Mouse (Mus musculus) limb, embryonic 14.5 days (tissue): Measurements from ENCODE around the gene Etv3. TPM values are rescaled to one million over a fixed set of nuclear protein-coding genes. Genes with fewer than 3 reads are reported as not detected.

Source experiments
- ATAC-seq: fragments of 200-750 bp; cut with Nextera tagmentation; 2 replicates; pipeline ENCODE4 v1.8.0; 2017; ENCODE audit warnings: low read depth, moderate number of reproducible peaks, moderate TSS enrichment; ENCODE audit not compliant: low FRiP score
- DNase-seq: peaks from one replicate; pipeline ENCODE4 v3.0.0-alpha.2; 2015; ENCODE audit warnings: low spot score
- H3K27ac ChIP-seq: fragments of 300-500 bp; sonication (generic); replicated peaks from 2 replicates; pipeline ENCODE4 v1.5.1; 2014; ENCODE audit warnings: low read depth, mild to moderate bottlenecking, low read length, moderate library complexity, mixed read lengths
- H3K27me3 ChIP-seq: fragments of 300-500 bp; sonication (generic); 2 replicates; pipeline ENCODE4 v1.6.1; 2014; ENCODE audit warnings: low read length, mixed read lengths; ENCODE audit not compliant: control insufficient read depth, insufficient read depth
- H3K36me3 ChIP-seq: fragments of 300-500 bp; sonication (generic); 2 replicates; pipeline ENCODE4 v1.6.1; 2014; ENCODE audit warnings: mild to moderate bottlenecking, low read length, moderate library complexity, mixed read lengths; ENCODE audit not compliant: control insufficient read depth, insufficient read depth
- H3K4me1 ChIP-seq: fragments of 300-500 bp; sonication (generic); 2 replicates; pipeline ENCODE4 v1.6.1; 2014; ENCODE audit warnings: antibody characterized with exemption, low read length, mixed read lengths; ENCODE audit not compliant: control insufficient read depth, insufficient read depth
- H3K4me2 ChIP-seq: fragments of 300-500 bp; sonication (generic); replicated peaks from 2 replicates; pipeline ENCODE4 v1.6.1; 2014; ENCODE audit warnings: low read depth, mild to moderate bottlenecking, low read length, moderate library complexity; ENCODE audit not compliant: severe bottlenecking
- H3K4me3 ChIP-seq: fragments of 300-500 bp; sonication (generic); replicated peaks from 2 replicates; pipeline ENCODE4 v1.5.1; 2014; ENCODE audit warnings: low read length
- H3K9ac ChIP-seq: fragments of 300-500 bp; sonication (generic); 2 replicates; pipeline ENCODE4 v1.6.1; 2014; ENCODE audit warnings: mild to moderate bottlenecking, low read depth, low read length, moderate library complexity; ENCODE audit not compliant: severe bottlenecking
- H3K9me3 ChIP-seq: fragments of 300-500 bp; sonication (generic); 2 replicates; pipeline ENCODE4 v1.6.1; 2016; ENCODE audit warnings: low read length; ENCODE audit not compliant: control insufficient read depth
- POLR2A ChIP-seq: fragments of 200-500 bp; IDR thresholded peaks from 2 replicates; pipeline ENCODE4 v1.8.0; 2012; ENCODE audit warnings: inconsistent platforms, mild to moderate bottlenecking, moderate library complexity, borderline replicate concordance; ENCODE audit not compliant: insufficient read depth, insufficient read length; ENCODE audit errors: extremely low read depth
- WGBS: fragments of 180-500 bp; shearing (Covaris S2); extraction: QIAGEN DNeasy Blood & Tissue Kit; methylation state at CpG from one replicate; pipeline ENCODE4 v1.1.7; 2014; 5-methylcytosine and 5-hydroxymethylcytosine counted together
- polyA plus RNA-seq, 2 experiments: library from polyadenylated mRNA; depleted of rRNA in 1 of 2; stranded (reverse) in 1 of 2; unstranded in 1 of 2; fragments of >200 nt; fragmentation: Nextera tagmentation in 1 of 2; extraction: Ambion mirVana in 1 of 2; gene quantifications; 2 replicates each; pipeline versions ENCODE4 v1.2.1 to v1.2.3; 2012 to 2014

The Etv3 gene
- polyA plus RNA-seq, 2 experiments: 17.1 to 18.7 TPM

- DNase-seq (no peak), ATAC-seq (no peak)
- Histone ChIP-seq H3K36me3 (no peaks in the 10 kb centered on the region), H3K9ac (no peak overlapping the region), H3K4me3 (no peak overlapping the region), H3K9me3 (no peaks in the 10 kb centered on the region), H3K4me2 (no peak overlapping the region), H3K27me3 (no peaks in the 10 kb centered on the region), H3K4me1 (no peaks in the 10 kb centered on the region), H3K27ac (no peak overlapping the region)
- WGBS: 66% methylated on average over 2 of the region's 2 CpGs
- TF ChIP-seq POLR2A: no peak
Observed at GRCm38 (mm10) chr3:87487911-87488310, 37.3 kb upstream of the Etv3 start.

GRCm38 (mm10) chr3:87498266-87498665 lies 26.9 kb upstream of the Etv3 start:
- H3K9ac ChIP-seq: no peak overlapping the region
- no peaks in the 10 kb centered on the region for H3K36me3 ChIP-seq
- H3K9me3 ChIP-seq: no peaks in the 10 kb centered on the region
- ATAC-seq (no peak), DNase-seq (no peak)
- no peak overlapping the region for H3K27ac ChIP-seq
- no peak overlapping the region for H3K4me3 ChIP-seq
- no peak overlapping the region for H3K4me2 ChIP-seq
- TF ChIP-seq POLR2A: no peak
- 86% methylated on average over 9 of the region's 9 CpGs for WGBS
- H3K27me3 ChIP-seq: no peaks in the 10 kb centered on the region
- 0 out of 2 replicates have a peak, but pooled peaks cover 2% of the 10 kb centered on the region for H3K4me1 ChIP-seq

DNA sequence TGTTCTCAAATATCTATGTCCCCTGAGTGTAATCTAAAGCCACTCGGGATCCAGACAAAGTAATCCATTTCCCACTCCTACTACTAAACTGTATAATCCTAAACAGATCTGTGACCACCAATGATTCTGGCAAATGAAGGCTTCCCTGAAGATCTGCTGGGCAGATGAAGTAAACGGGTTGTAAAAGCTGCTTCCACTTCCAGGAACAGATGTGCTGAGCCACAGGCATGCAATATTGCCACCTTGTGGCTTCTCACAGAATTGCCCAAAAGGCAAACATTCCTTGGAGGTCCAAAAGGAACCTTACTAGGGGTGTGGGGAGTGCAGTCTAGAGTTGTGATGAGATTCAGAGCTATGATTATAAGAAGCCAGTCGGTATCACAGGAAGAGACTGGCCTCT lies 26.1 kb upstream of the Etv3 start:
- peak; percentile 68 for ATAC-seq
- WGBS: 9% methylated on average over 3 of the region's 3 CpGs
- Histone ChIP-seq H3K4me1 (0 out of 2 replicates have a peak, but pooled peaks cover 1% of the 10 kb centered on the region), H3K4me2 (no peak overlapping the region), H3K9ac (no peak overlapping the region), H3K4me3 (no peak overlapping the region), H3K27ac (no peak overlapping the region), H3K27me3 (no peaks in the 10 kb centered on the region), H3K9me3 (no peaks in the 10 kb centered on the region), H3K36me3 (no peaks in the 10 kb centered on the region)
- TF ChIP-seq POLR2A: 0 out of 2 replicates have a peak, but pooled peaks have one; percentile 33
- peak; percentile 83 for DNase-seq

- H3K4me3 ChIP-seq: no peak overlapping the region
- H3K27me3 ChIP-seq: no peaks in the 10 kb centered on the region
- TF ChIP-seq POLR2A: no peak
- no peak for DNase-seq
- H3K27ac ChIP-seq: no peak overlapping the region
- H3K9ac ChIP-seq: no peak overlapping the region
- no peak overlapping the region for H3K4me2 ChIP-seq
- ATAC-seq: no peak
- no peaks in the 10 kb centered on the region for H3K9me3 ChIP-seq
- H3K4me1 ChIP-seq: no peaks in the 10 kb centered on the region
- H3K36me3 ChIP-seq: no peaks in the 10 kb centered on the region
- WGBS: 72% methylated on average over 24 of the region's 24 CpGs
Observed at GRCm38 (mm10) chr3:87500088-87501055, 24.8 kb upstream of the Etv3 start.

GRCm38 (mm10) chr3:87501151-87501550 lies 24.1 kb upstream of the Etv3 start:
- Histone ChIP-seq H3K4me1 (no peaks in the 10 kb centered on the region), H3K4me2 (no peak overlapping the region), H3K27ac (no peak overlapping the region), H3K4me3 (no peak overlapping the region), H3K9ac (no peak overlapping the region), H3K9me3 (no peaks in the 10 kb centered on the region), H3K36me3 (no peaks in the 10 kb centered on the region), H3K27me3 (no peaks in the 10 kb centered on the region)
- ATAC-seq (no peak), DNase-seq (no peak)
- no peak for TF ChIP-seq POLR2A
- 44% methylated on average over 8 of the region's 8 CpGs for WGBS
